Mouse (Mus musculus) heart, postnatal 0 days (tissue): Measurements from ENCODE around the gene Arntl. TPM values are rescaled to one million over a fixed set of nuclear protein-coding genes. Genes with fewer than 3 reads are reported as not detected.

Source experiments
- ATAC-seq: fragments of 200-750 bp; cut with Nextera tagmentation; 2 replicates; pipeline ENCODE4 v1.8.0; 2017; ENCODE audit warnings: low read depth, moderate number of reproducible peaks, moderate library complexity; ENCODE audit not compliant: insufficient read depth
- DNase-seq: peaks from one replicate; pipeline ENCODE4 v3.0.0-alpha.2; 2016; ENCODE audit warnings: low spot score
- H3K27ac ChIP-seq: fragments of 300-500 bp; sonication (generic); 2 replicates; pipeline ENCODE4 v1.5.1; 2014; ENCODE audit warnings: low read depth, mild to moderate bottlenecking
- H3K27me3 ChIP-seq: fragments of 300-500 bp; sonication (generic); 2 replicates; pipeline ENCODE4 v1.6.1; 2014; ENCODE audit warnings: low read length, mixed read lengths; ENCODE audit not compliant: control insufficient read depth, insufficient read depth
- H3K36me3 ChIP-seq: fragments of 300-500 bp; sonication (generic); replicated peaks from 2 replicates; pipeline ENCODE4 v1.6.1; 2014; ENCODE audit warnings: low read length, mixed read lengths; ENCODE audit not compliant: control insufficient read depth, insufficient read depth
- H3K4me1 ChIP-seq: fragments of 300-500 bp; sonication (generic); 2 replicates; pipeline ENCODE4 v1.6.1; 2014; ENCODE audit warnings: antibody characterized with exemption; ENCODE audit not compliant: control insufficient read depth, insufficient read depth
- H3K4me2 ChIP-seq: fragments of 300-500 bp; sonication (generic); 2 replicates; pipeline ENCODE4 v1.6.1; 2014; ENCODE audit warnings: low read depth, mild to moderate bottlenecking, low read length, moderate library complexity
- H3K4me3 ChIP-seq: fragments of 300-500 bp; sonication (generic); 2 replicates; pipeline ENCODE4 v1.5.1; 2014; ENCODE audit warnings: low read depth, low read length
- H3K9ac ChIP-seq: fragments of 300-500 bp; sonication (generic); replicated peaks from 2 replicates; pipeline ENCODE4 v1.6.1; 2014; ENCODE audit warnings: low read depth, low read length, mixed read lengths
- H3K9me3 ChIP-seq: fragments of 300-500 bp; sonication (generic); replicated peaks from 2 replicates; pipeline ENCODE4 v1.6.1; 2016; ENCODE audit warnings: low read length; ENCODE audit not compliant: control insufficient read depth
- CTCF ChIP-seq: IDR thresholded peaks from 2 replicates; pipeline ENCODE4 v1.5.1; 2016; ENCODE audit warnings: antibody characterized with exemption, control low read depth, low read depth
- EP300 ChIP-seq: IDR thresholded peaks from 2 replicates; pipeline ENCODE4 v1.6.1; 2016; ENCODE audit warnings: antibody characterized with exemption, low read depth
- WGBS: fragments of 180-500 bp; shearing (Covaris S2); extraction: QIAGEN DNeasy Blood & Tissue Kit; methylation state at CpG from one replicate; pipeline ENCODE4 v1.1.7; 2014; 5-methylcytosine and 5-hydroxymethylcytosine counted together
- polyA plus RNA-seq: library from polyadenylated mRNA; unstranded; fragments of >200 nt; fragmentation: Nextera tagmentation; extraction: Ambion mirVana; gene quantifications from 2 replicates; pipeline ENCODE4 v1.2.1, GENCODE M21; 2015
- total RNA-seq: library from RNA; depleted of rRNA; stranded (reverse); fragments of >200 nt; gene quantifications from 2 replicates; pipeline ENCODE4 v1.2.3, GENCODE M21; 2014; ENCODE audit warnings: low replicate concordance

The Arntl gene
- total and polyA plus RNA-seq, 2 experiments from 2014 or later: 4.6 to 9.3 TPM

DNA sequence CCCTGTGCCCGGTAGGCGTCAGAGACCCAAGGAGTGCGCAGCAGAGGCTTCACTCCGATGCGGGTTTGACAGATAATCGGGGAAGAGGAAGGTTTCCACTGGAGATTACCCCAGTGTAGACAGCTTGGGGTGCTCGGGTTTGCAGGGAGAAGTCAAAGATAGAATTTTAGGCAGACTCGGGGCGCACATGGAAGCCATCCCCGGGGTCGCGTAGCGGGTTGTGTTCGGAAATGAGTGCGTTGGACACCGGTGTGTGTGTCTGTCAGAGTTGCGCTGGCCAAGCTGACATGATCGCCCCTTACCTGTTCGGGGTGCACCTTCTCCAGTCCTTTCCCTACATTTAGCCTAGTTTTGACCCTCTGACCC, 1.1 kb downstream of the Arntl start:
- no peak overlapping the region for H3K27ac ChIP-seq
- peak overlapping the region; percentile 92 for H3K4me2 ChIP-seq
- ATAC-seq: no peak
- DNase-seq: no peak
- no peak for TF ChIP-seq CTCF
- TF ChIP-seq EP300: no peak
- H3K27me3 ChIP-seq: no peaks in the 10 kb centered on the region; the same call in 1 of the 2 replicates
- H3K9ac ChIP-seq: peak overlapping the region; percentile 76
- H3K4me3 ChIP-seq: peak overlapping the region; percentile 97
- WGBS: 5% methylated on average over 19 of the region's 19 CpGs
- H3K4me1 ChIP-seq: peaks cover 16% of the 10 kb centered on the region; the same call in 1 of the 2 replicates
- no peaks in the 10 kb centered on the region for H3K36me3 ChIP-seq
- no peaks in the 10 kb centered on the region for H3K9me3 ChIP-seq

- DNase-seq (no peak), ATAC-seq (no peak)
- H3K9me3 ChIP-seq: no peaks in the 10 kb centered on the region
- H3K27me3 ChIP-seq: no peaks in the 10 kb centered on the region
- no peak for TF ChIP-seq CTCF
- no peak for TF ChIP-seq EP300
- no peak overlapping the region for H3K4me3 ChIP-seq
- H3K4me1 ChIP-seq: peaks cover 16% of the 10 kb centered on the region; the same call in 1 of the 2 replicates
- no peak overlapping the region for H3K9ac ChIP-seq
- H3K36me3 ChIP-seq: no peaks in the 10 kb centered on the region
- H3K27ac ChIP-seq: no peak overlapping the region
- no peak overlapping the region for H3K4me2 ChIP-seq
- WGBS: 23% methylated on average over 4 of the region's 4 CpGs
Measured at GRCm38 (mm10) chr7:113210441-113210840, 3.2 kb downstream of the Arntl start.

- Histone ChIP-seq H3K27me3 (no peaks in the 10 kb centered on the region), H3K4me2 (no peak overlapping the region), H3K36me3 (no peaks in the 10 kb centered on the region), H3K9me3 (no peaks in the 10 kb centered on the region), H3K4me3 (no peak overlapping the region), H3K4me1 (0 out of 2 replicates have a peak, but pooled peaks cover 5% of the 10 kb centered on the region), H3K9ac (no peak overlapping the region), H3K27ac (no peak overlapping the region)
- ATAC-seq: no peak
- TF ChIP-seq EP300 (no peak), CTCF (no peak)
- no peak for DNase-seq
- 64% methylated on average over 6 of the region's 6 CpGs for WGBS
Measured at GRCm38 (mm10) chr7:113214245-113215169, 7.2 kb downstream of the Arntl start.

DNA sequence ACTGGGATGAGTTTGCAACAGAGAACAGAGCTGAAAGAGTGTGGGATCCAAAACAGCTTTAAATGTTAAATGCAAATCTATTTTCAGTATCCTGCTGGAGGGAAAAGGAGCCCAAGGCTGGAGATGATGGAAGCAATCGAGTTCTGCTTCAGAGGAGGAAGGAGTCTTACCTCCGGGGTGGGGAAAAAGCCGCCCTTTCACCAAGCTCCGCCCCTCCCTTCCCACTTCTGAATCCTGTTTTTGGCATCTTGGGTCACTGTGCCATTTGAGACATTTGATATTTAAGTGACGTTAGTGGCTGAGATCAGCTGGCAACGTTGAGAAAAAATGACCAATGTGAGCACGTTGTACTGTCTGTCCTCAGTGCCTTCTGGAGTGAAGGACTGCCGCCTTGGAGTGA, 8.9 kb downstream of the Arntl start:
- 43% methylated on average over 8 of the region's 8 CpGs for WGBS
- Histone ChIP-seq H3K9me3 (no peaks in the 10 kb centered on the region), H3K4me3 (no peak overlapping the region), H3K36me3 (no peaks in the 10 kb centered on the region), H3K4me2 (no peak overlapping the region), H3K27ac (no peak overlapping the region), H3K27me3 (no peaks in the 10 kb centered on the region), H3K9ac (no peak overlapping the region), H3K4me1 (no peaks in the 10 kb centered on the region)
- ATAC-seq (no peak), DNase-seq (no peak)
- TF ChIP-seq EP300 (no peak), CTCF (no peak)

GRCm38 (mm10) chr7:113219416-113219815, 12.2 kb downstream of the Arntl start:
- Histone ChIP-seq H3K4me1 (no peaks in the 10 kb centered on the region), H3K27ac (no peak overlapping the region), H3K36me3 (no peaks in the 10 kb centered on the region), H3K4me2 (no peak overlapping the region), H3K27me3 (no peaks in the 10 kb centered on the region), H3K9me3 (no peaks in the 10 kb centered on the region), H3K4me3 (no peak overlapping the region), H3K9ac (no peak overlapping the region)
- ATAC-seq (no peak), DNase-seq (no peak)
- TF ChIP-seq EP300 (no peak), CTCF (no peak)
- 62% methylated on average over 13 of the region's 13 CpGs for WGBS

DNA sequence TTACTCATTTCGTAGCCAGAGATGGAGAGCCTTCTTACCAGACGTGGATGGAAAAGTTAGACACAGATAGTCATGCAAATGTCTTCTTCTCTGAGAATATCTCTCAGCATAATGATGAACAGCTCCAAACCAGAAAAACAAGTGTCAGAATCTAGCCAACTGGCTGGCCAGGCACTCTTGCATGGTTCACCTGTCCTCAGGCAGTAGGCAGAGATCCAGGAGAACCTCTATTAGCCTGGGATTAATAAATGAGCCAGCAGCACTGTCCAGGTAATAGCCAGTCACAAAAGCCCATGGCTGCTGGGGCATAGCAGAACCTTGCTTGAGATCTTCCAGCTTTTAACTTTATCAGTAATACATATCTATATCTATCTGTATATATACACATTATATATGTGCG, 12.6 kb downstream of the Arntl start:
- DNase-seq: no peak
- Histone ChIP-seq H3K4me2 (no peak overlapping the region), H3K27me3 (no peaks in the 10 kb centered on the region), H3K9me3 (no peaks in the 10 kb centered on the region), H3K27ac (no peak overlapping the region), H3K4me3 (no peak overlapping the region), H3K36me3 (no peaks in the 10 kb centered on the region), H3K4me1 (no peaks in the 10 kb centered on the region), H3K9ac (no peak overlapping the region)
- no peak for TF ChIP-seq CTCF
- no peak for TF ChIP-seq EP300
- WGBS: 74% methylated on average over 3 of the region's 3 CpGs
- no peak for ATAC-seq
